Mouse (Mus musculus): Measurements from ENCODE around the gene Sf3b4. TPM values are rescaled to one million over a fixed set of nuclear protein-coding genes. Genes with fewer than 3 reads are reported as not detected.
A peak's percentile ranks its signal among the peaks of the same experiment; 100 is the strongest.
"Not testable (repeated sequence)": the region's sequence is repeated elsewhere in the genome, so short reads cannot be mapped to it uniquely, and the experiment has no call there.

The Sf3b4 gene
- polyA plus RNA-seq, 1 experiment from 2014 or later, result 103 TPM

- Histone ChIP-seq H3K27me3 (peaks cover 11% of the 10 kb centered on the region; the same call in 1 of the 2 replicates), H3K36me3 (peaks cover 6% of the 10 kb centered on the region; the same call in 1 of the 2 replicates), H3K4me3 (replicated peaks) (peak overlapping the region; percentile 74), H3K9ac (peak overlapping the region; percentile 89), H3K27ac (peak overlapping the region; percentile 93), H3K9me3 (replicated peaks) (peaks cover 4% of the 10 kb centered on the region), H3K4me1 (replicated peaks) (peaks cover 30% of the 10 kb centered on the region), H3K4me2 (peak overlapping the region; percentile 99)
- DNase-seq, result peak; percentile 15
- 15% methylated on average over 27 of the region's 27 CpGs for WGBS (ENCODE audit: insufficient replicate concordance)
- ATAC-seq (ENCODE audit: low read depth), result no peak
Observed at GRCm38 (mm10) chr3:96196437-96197128, 24.5 kb downstream of the Sf3b4 start.

GRCm38 (mm10) chr3:96197129-96197749, 25.1 kb downstream of the Sf3b4 start:
- peaks cover 11% of the 10 kb centered on the region; the same call in 1 of the 2 replicates for H3K27me3 ChIP-seq
- peaks cover 6% of the 10 kb centered on the region; the same call in 1 of the 2 replicates for H3K36me3 ChIP-seq
- peak overlapping the region; percentile 93 for H3K27ac ChIP-seq
- H3K9me3 ChIP-seq (replicated peaks), result peaks cover 4% of the 10 kb centered on the region
- WGBS (ENCODE audit: insufficient replicate concordance), result under 1% methylated on average over 50 of the region's 50 CpGs
- H3K4me3 ChIP-seq (replicated peaks), result peak overlapping the region; percentile 74
- DNase-seq (peak; percentile 83), ATAC-seq (ENCODE audit: low read depth) (peak; percentile 89)
- peaks cover 30% of the 10 kb centered on the region for H3K4me1 ChIP-seq (replicated peaks)
- peak overlapping the region; percentile 99 for H3K4me2 ChIP-seq
- peak overlapping the region; percentile 89 for H3K9ac ChIP-seq

GRCm38 (mm10) chr3:96198181-96198580, 26.0 kb downstream of the Sf3b4 start:
- peaks cover 6% of the 10 kb centered on the region; the same call in 1 of the 2 replicates for H3K27me3 ChIP-seq
- DNase-seq (peak; percentile 29), ATAC-seq (ENCODE audit: low read depth) (peak; percentile 30)
- H3K4me3 ChIP-seq (replicated peaks), result peak overlapping the region; percentile 74
- H3K9me3 ChIP-seq (replicated peaks), result peaks cover 4% of the 10 kb centered on the region
- peaks cover 30% of the 10 kb centered on the region for H3K4me1 ChIP-seq (replicated peaks)
- under 1% methylated on average over 6 of the region's 6 CpGs for WGBS (ENCODE audit: insufficient replicate concordance)
- peaks cover 6% of the 10 kb centered on the region; the same call in 1 of the 2 replicates for H3K36me3 ChIP-seq
- H3K9ac ChIP-seq, result peak overlapping the region; percentile 60
- H3K4me2 ChIP-seq, result peak overlapping the region; percentile 99
- peak overlapping the region; percentile 70 for H3K27ac ChIP-seq

GRCm38 (mm10) chr3:96198601-96199251, 26.6 kb downstream of the Sf3b4 start:
- H3K27ac ChIP-seq; DNase-seq; H3K27me3 ChIP-seq; H3K9me3 ChIP-seq (replicated peaks); H3K36me3 ChIP-seq; H3K4me3 ChIP-seq (replicated peaks); ATAC-seq (ENCODE audit: low read depth): not testable (repeated sequence)
- H3K4me2 ChIP-seq, result peak overlapping the region; percentile 38; the same call in 1 of the 2 replicates
- WGBS (ENCODE audit: insufficient replicate concordance), result 15% methylated on average over 8 of the region's 8 CpGs
- peaks cover 30% of the 10 kb centered on the region for H3K4me1 ChIP-seq (replicated peaks)
- H3K9ac ChIP-seq, result 0 out of 2 replicates have a peak overlapping the region, but pooled peaks have one; percentile 33

GRCm38 (mm10) chr3:96199731-96200130, 27.6 kb downstream of the Sf3b4 start:
- Histone ChIP-seq H3K9me3 (replicated peaks) (peaks cover 4% of the 10 kb centered on the region), H3K27me3 (no peaks in the 10 kb centered on the region), H3K4me1 (replicated peaks) (peaks cover 30% of the 10 kb centered on the region), H3K4me2 (no peak overlapping the region), H3K36me3 (peaks cover 6% of the 10 kb centered on the region; the same call in 1 of the 2 replicates), H3K9ac (no peak overlapping the region), H3K27ac (no peak overlapping the region), H3K4me3 (replicated peaks) (no peak overlapping the region)
- ATAC-seq (ENCODE audit: low read depth) (no peak), DNase-seq (no peak)
- WGBS (ENCODE audit: insufficient replicate concordance), result 45% methylated on average over 2 of the region's 2 CpGs

GRCm38 (mm10) chr3:96207819-96208218, 35.7 kb downstream of the Sf3b4 start:
- H3K4me3 ChIP-seq (replicated peaks), result no peak overlapping the region
- H3K27me3 ChIP-seq, result 0 out of 2 replicates have a peak, but pooled peaks cover 2% of the 10 kb centered on the region
- DNase-seq (no peak), ATAC-seq (ENCODE audit: low read depth) (no peak)
- H3K4me1 ChIP-seq (replicated peaks), result 0 out of 2 replicates have a peak, but pooled peaks cover 6% of the 10 kb centered on the region
- H3K4me2 ChIP-seq, result no peak overlapping the region
- WGBS (ENCODE audit: insufficient replicate concordance), result 69% methylated on average over 3 of the region's 3 CpGs
- H3K9me3 ChIP-seq (replicated peaks), result no peaks in the 10 kb centered on the region
- H3K27ac ChIP-seq, result no peak overlapping the region
- no peaks in the 10 kb centered on the region for H3K36me3 ChIP-seq
- H3K9ac ChIP-seq, result no peak overlapping the region

- Histone ChIP-seq H3K9me3 (replicated peaks) (no peaks in the 10 kb centered on the region), H3K4me3 (replicated peaks) (no peak overlapping the region), H3K27ac (no peak overlapping the region), H3K27me3 (0 out of 2 replicates have a peak, but pooled peaks cover 4% of the 10 kb centered on the region), H3K4me2 (no peak overlapping the region), H3K9ac (no peak overlapping the region), H3K4me1 (replicated peaks) (peaks cover 6% of the 10 kb centered on the region; the same call in 1 of the 2 replicates), H3K36me3 (no peaks in the 10 kb centered on the region)
- 27% methylated on average over 15 of the region's 15 CpGs for WGBS (ENCODE audit: insufficient replicate concordance)
- ATAC-seq (ENCODE audit: low read depth) (no peak), DNase-seq (no peak)
Observed at GRCm38 (mm10) chr3:96209242-96209641, 37.1 kb downstream of the Sf3b4 start.

- no peaks in the 10 kb centered on the region for H3K27me3 ChIP-seq
- ATAC-seq (ENCODE audit: low read depth), result no peak
- peaks cover 53% of the 10 kb centered on the region for H3K4me1 ChIP-seq (replicated peaks)
- H3K4me2 ChIP-seq, result peak overlapping the region; percentile 92
- H3K36me3 ChIP-seq, result no peaks in the 10 kb centered on the region
- H3K9ac ChIP-seq, result peak overlapping the region; percentile 95
- no peaks in the 10 kb centered on the region for H3K9me3 ChIP-seq (replicated peaks)
- peak overlapping the region; percentile 72 for H3K4me3 ChIP-seq (replicated peaks)
- peak overlapping the region; percentile 100 for H3K27ac ChIP-seq
- under 1% methylated on average over 12 of the region's 12 CpGs for WGBS (ENCODE audit: insufficient replicate concordance)
- DNase-seq, result peak; percentile 27
Observed at GRCm38 (mm10) chr3:96219191-96219641, 47.1 kb downstream of the Sf3b4 start.

- DNase-seq, result peak; percentile 75
- H3K4me3 ChIP-seq (replicated peaks), result peak within 1 kb of the TSS; percentile 72
- peak within 1 kb of the TSS; percentile 92 for H3K4me2 ChIP-seq
- no peaks in the 10 kb centered on the region for H3K9me3 ChIP-seq (replicated peaks)
- peak within 1 kb of the TSS; percentile 100 for H3K27ac ChIP-seq
- ATAC-seq (ENCODE audit: low read depth), result peak; percentile 64
- H3K36me3 ChIP-seq, result no peaks in the 10 kb centered on the region
- peak within 1 kb of the TSS; percentile 95 for H3K9ac ChIP-seq
- peaks cover 58% of the 10 kb centered on the region for H3K4me1 ChIP-seq (replicated peaks)
- H3K27me3 ChIP-seq, result no peaks in the 10 kb centered on the region
- WGBS (ENCODE audit: insufficient replicate concordance), result 0% methylated on average over 37 of the region's 37 CpGs
Observed at GRCm38 (mm10) chr3:96219661-96220130, 47.6 kb downstream of the Sf3b4 start, which contains the start of the genes Bola1 and Hist2h2ab. Gene Bola1, minus strand, starts transcription at chr3:96219709. Gene Hist2h2ab, plus strand, starts transcription at chr3:96219865.

- peak; percentile 5; the same call in 1 of the 2 replicates for ATAC-seq (ENCODE audit: low read depth)
- peak overlapping the region; percentile 95 for H3K9ac ChIP-seq
- H3K4me2 ChIP-seq, result peak overlapping the region; percentile 92
- not testable (repeated sequence) for H3K9me3 ChIP-seq (replicated peaks); H3K27me3 ChIP-seq; H3K36me3 ChIP-seq
- peak; percentile 52 for DNase-seq
- WGBS (ENCODE audit: insufficient replicate concordance), result under 1% methylated on average over 41 of the region's 47 CpGs
- peak overlapping the region; percentile 100 for H3K27ac ChIP-seq
- peaks cover 61% of the 10 kb centered on the region for H3K4me1 ChIP-seq (replicated peaks)
- peak overlapping the region; percentile 72 for H3K4me3 ChIP-seq (replicated peaks)
Observed at GRCm38 (mm10) chr3:96220131-96220764, 48.1 kb downstream of the Sf3b4 start.
